Mouse (Mus musculus) spleen, postnatal 14 days (tissue): Measurements from ENCODE around the gene Itsn1.

ENCODE experiments used
- DNase-seq, 2 experiments: peaks; one replicate each; pipeline ENCODE4 v3.0.0; 2021 to 2022; ENCODE audit warnings: low spot score in 2 of 2

The Itsn1 gene

DNA sequence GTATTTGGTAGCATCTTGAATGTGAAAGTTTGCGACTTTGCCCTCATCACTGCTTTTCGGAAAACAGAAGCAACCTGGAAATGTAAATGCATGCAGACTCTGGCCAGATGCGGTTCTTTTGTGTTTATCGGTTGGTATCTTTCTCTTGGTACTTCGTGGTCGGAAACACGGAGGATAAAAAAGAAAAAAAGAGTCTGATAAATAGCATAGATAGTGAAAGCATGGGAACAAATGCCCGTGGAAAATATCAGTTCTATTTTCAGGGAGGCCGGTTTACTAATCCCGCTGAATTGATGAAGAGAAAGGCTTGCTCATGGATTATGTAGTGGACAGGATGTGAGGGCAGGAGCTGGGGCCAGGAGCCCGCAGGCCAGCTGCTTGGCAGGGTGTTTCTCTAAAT is 1.4 kb downstream of the Itsn1 start:
- no peak for DNase-seq

- no peak for DNase-seq
Measured at GRCm38 (mm10) chr16:91732816-91733215, 3.7 kb downstream of the Itsn1 start.

DNA sequence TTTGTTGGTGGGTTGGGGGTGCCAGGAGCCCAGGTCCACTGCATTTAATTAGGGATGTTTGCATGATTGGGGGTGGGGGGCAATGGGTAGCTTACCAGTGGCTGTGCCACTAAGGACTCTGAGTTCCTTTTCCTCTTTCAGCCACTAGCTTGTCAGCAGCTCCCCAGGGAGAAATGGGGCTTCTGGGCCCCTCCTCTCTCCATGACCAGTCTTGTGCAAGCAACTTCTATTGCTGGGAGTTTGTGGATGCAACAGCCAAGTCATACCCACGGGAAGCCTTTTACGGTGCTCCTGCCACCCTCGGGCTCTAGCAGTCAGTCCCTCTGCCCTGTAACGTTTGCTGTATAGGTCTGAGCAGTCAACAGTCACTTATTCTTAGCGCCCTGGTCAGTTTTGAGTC is 5.7 kb downstream of the Itsn1 start:
- DNase-seq, result no peak

DNA sequence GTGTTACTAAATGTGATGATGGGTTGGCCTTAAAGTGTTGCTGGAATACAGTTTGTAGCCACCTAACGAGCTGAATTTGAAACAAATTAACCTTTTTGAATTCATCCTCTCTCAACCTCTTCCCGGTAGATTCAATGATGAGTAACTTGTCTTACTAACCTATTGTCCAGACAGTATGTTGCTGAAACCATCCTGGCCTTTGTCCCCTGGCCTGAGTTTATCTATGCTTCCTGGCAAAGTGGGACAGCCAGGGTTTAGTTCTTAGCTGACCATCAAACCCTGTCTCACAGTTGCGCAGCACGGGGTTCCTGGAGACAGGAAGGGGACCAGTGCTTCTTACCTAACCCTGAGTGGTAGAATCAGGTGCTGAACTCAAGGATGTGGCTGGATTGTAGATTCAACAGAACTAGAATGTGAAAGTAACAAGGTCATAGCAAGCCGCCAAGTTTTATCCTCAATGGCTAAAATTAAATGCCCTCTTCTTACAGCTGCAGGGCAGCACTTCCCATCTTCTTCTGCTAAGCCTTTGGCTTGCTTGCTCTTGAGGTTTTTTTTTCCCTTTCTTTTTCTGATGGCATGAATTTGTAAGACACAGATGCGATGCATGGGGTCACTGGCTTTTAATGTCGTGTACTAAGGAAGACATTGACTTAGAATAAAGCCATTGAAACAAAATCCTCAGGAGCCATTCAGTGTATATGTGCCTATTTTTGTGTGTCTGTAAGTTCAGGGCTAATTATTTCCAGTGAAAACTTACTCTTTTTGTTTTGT is 7.2 kb downstream of the Itsn1 start:
- DNase-seq, result no peak

DNA sequence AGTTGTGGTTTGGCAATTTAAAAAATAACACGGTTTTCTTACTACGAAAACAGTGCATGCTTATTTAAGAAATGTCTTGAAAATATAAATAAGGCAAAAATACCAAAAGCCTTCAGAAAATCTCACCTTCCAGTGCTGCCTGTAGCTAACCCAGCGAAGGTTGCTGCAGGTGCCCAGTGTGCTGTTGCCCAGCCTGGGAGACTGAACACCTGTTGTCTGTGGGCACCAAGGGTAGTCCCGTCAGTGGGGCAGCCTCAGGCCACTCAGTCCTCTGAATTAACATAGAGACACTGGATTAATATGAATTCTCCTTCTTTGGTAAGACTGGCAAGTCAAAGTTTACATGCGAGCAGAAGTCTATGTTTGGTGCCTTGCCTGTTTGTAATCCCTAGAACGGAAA is 9.4 kb downstream of the Itsn1 start:
- DNase-seq, result no peak

GRCm38 (mm10) chr16:91740184-91740917 is 11.3 kb downstream of the Itsn1 start:
- DNase-seq, result no peak

DNA sequence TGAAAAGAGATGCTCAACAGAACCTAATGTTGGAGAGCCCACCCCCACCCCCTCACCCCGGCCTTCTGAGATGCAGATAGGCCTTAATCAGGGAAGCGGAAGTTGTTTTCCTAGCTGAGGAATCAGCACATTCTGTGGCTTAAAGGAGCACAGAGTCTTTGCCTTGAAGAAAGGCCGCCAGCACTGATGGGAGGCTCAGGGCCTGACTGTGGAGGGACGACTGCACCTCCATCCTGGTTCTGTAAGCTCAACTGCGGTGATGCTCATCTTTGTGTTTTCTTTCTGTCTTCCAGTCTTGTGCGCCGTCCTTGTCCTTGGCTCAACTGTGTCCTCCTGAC is 11.8 kb downstream of the Itsn1 start:
- no peak for DNase-seq

DNA sequence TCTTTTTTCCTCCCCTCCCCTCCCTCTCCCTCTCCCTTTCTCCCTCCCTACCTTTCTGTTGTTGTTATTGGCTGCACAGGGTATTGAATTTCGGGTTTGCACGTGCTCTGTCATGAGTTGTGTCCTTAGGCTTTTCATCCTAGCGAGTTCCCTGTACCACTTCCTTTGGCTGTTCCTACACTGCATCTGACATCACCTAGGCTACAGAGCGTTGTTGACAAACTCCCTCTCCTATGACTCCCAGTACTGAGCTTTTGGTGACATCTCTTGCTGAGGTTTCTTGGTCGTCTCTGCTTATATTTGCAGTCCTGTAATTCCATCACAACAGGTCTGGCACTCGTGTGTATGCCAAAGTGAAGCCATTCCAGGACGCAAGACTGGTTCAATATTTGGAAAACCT is 14.0 kb downstream of the Itsn1 start:
- DNase-seq, result no peak

GRCm38 (mm10) chr16:91746101-91746950 is 17.2 kb downstream of the Itsn1 start:
- DNase-seq, result peak in 1 of 2 experiments; percentile 51

- no peak for DNase-seq
Measured at GRCm38 (mm10) chr16:91747567-91747966, 18.5 kb downstream of the Itsn1 start.

GRCm38 (mm10) chr16:91751644-91752385 is 22.7 kb downstream of the Itsn1 start:
- DNase-seq, result no peak

- no peak for DNase-seq
Measured at GRCm38 (mm10) chr16:91753611-91754010, 24.5 kb downstream of the Itsn1 start.

DNA sequence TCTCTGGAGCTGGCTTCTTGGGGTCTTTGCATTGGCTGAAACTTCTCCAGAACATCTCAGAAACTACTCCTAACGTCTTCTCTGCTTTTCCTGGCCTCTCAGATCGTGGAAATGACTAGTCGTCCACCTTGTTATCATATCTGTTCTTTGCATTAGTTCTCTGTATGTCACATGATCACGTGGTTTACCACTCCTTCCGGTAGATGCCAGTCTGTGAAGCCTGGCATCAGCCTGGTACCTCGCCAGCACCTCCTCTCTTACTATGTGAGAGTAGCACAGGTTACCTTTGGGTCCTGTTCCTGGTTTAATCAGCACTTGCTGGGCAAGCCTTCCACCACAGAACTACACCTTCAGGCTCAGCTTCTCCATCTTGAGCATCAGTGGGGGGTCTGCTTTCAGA is 25.9 kb downstream of the Itsn1 start:
- DNase-seq, result no peak

GRCm38 (mm10) chr16:91761202-91761601 is 32.1 kb downstream of the Itsn1 start:
- DNase-seq, result no peak

DNA sequence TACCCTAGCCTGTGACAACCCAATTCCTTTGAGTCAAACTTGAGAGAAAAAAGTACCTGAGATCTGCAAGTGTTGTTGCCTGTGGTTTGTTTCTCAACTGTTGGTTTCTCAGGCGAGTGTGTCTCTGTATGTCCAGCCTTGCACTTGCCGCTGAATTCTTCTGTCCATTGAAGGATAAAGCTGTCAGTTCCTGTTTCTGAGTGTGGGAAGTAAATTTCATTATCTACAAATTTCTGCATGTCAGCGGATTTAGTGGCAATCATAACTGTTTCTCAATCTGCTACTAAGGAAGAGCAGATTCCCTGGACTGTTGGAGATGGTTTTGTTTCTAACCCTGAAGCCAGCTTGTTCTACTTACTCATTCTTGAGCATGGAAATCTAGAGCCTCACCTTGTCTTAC is 32.7 kb downstream of the Itsn1 start:
- DNase-seq, result no peak

GRCm38 (mm10) chr16:91762476-91762875 is 33.4 kb downstream of the Itsn1 start:
- DNase-seq, result no peak

GRCm38 (mm10) chr16:91763975-91764374 is 34.9 kb downstream of the Itsn1 start:
- DNase-seq, result no peak

- DNase-seq, result no peak
Measured at GRCm38 (mm10) chr16:91764414-91764813, 35.3 kb downstream of the Itsn1 start.

DNA sequence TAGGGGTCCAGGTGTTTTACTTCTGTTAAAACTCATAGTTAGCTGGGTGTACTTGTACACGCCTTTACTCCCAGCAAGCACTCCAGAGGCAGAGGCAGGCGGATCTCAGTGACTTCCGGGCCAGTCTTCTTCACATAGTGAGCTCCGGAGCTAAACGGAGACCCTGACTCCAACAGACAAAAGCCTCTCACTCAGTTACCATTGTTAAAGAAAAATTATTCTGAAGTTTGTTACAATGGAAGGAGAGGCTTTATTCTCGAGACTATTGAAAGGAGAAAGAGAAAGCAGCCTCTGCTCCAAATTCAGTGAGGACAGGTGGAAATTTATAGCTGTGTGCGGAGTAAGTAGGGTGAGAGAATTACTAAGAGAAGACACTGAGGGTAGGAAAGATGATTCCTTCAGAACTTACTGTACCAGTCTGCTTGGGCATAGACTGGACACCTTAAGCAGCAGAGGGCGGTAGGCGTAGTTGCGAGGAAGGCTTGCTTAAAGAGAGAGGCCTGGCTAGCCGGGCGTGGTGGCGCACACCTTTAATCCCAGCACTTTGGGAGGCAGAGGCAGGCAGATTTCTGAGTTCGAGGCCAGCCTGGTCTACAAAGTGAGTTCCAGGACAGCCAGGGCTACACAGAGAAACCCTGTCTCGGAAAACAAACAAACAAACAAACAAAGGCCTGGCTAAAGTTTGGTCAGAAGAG is 36.2 kb downstream of the Itsn1 start:
- no peak for DNase-seq

DNA sequence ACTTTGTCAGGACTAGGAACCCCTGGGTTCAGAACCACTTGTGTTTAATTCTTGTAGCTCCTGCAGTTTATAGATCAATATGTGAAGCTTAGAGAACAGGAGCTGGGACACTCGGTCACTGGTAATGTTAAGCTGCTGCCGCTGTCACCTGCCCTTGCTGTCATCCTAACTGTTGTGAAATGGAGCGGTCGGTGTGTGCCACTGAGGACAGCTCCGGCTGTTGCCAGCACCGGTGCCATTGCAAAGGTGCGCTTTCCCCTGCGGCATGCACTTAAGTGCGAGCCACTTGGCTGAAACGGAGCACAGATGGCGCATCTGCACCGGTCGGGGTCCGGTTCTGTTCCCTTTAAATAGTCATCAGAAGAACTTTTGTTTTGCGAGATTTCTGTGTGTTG is 36.7 kb downstream of the Itsn1 start:
- no peak for DNase-seq

DNA sequence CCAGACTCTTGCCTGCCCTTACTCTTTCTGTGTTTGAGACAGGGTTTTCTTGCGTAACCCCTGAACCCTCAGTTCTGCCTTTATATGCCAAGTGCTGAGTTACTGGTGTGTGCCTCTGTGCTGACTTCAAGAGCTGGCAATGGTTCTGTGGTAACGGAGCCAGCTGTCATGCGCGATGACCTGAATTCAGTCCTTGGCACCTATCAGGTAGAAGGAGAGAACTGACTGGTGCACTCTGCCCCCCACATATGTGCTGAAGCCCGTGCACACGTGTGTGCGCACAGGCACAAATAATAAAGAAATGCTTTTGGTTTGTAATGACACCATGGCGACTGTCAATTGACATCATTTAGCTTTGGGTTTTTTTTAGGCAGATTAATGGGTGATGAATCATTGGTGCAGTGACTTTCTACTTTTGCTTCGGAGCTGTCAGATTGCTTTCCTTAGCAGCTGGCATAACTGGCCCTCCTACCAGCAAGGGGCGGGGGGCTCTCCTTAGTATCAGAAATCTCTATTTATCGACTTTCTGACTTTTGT is 38.2 kb downstream of the Itsn1 start:
- DNase-seq, result no peak
